Comparison of ENCODE assay signal across 21 mouse cellular contexts in genomic region chr3:101033644-101034043, GRCm38 (mm10). TPM values are rescaled to one million over a fixed set of nuclear protein-coding genes. Genes with fewer than 3 reads are reported as not detected.
A peak's percentile ranks its signal among the peaks of the same experiment; 100 is the strongest.
DNase-seq lines count a peak whose midpoint lies in the region; ATAC-seq lines count a peak whose summit lies in the region.
"Had no signal": no experiment of that assay in that cellular context is flagged by ENCODE, and none has a peak within 500 bp of the region (broad histone marks: within the 10 kb centered on the region; RNA-seq: fewer than 3 reads in every experiment).

No protein-coding gene starts in this region.

- peaks cover 9% of the 10 kb centered on the region for H3K4me1 ChIP-seq in lung, embryonic 16.5 days (replicated peaks; ENCODE audit: control insufficient read depth, insufficient read depth, low read length)
- H3K4me1 ChIP-seq in embryonic facial prominence, embryonic 14.5 days (ENCODE audit: control insufficient read depth, insufficient read depth, low read length) = peaks cover 15% of the 10 kb centered on the region; the same call in 1 of the 2 replicates
- H3K4me1 ChIP-seq in hindbrain, embryonic 16.5 days (ENCODE audit: control insufficient read depth, insufficient read depth, low read depth, low read length) = no peaks in the 10 kb centered on the region
- H3K4me1 ChIP-seq: hindbrain, embryonic 15.5 days; midbrain, embryonic 13.5 days had no signal

- no peaks in the 10 kb centered on the region for H3K27me3 ChIP-seq in lung, embryonic 16.5 days (ENCODE audit: control insufficient read depth, insufficient read depth, low read depth, low read length)
- no peaks in the 10 kb centered on the region for H3K27me3 ChIP-seq in embryonic facial prominence, embryonic 14.5 days (replicated peaks; ENCODE audit: control insufficient read depth, insufficient read depth, low read length)
- H3K27me3 ChIP-seq in hindbrain, embryonic 16.5 days (replicated peaks; ENCODE audit: control insufficient read depth, insufficient read depth, low read length) = no peaks in the 10 kb centered on the region
- H3K27me3 ChIP-seq: CH12.LX; embryonic facial prominence, embryonic 12.5 days; hindbrain, embryonic 15.5 days; kidney, embryonic 15.5 days; limb, embryonic 13.5 days; midbrain, embryonic 13.5 days had no signal

- H3K27ac ChIP-seq in lung, embryonic 16.5 days (ENCODE audit: low read length) = no peak overlapping the region
- H3K27ac ChIP-seq in embryonic facial prominence, embryonic 14.5 days (replicated peaks; ENCODE audit: low read depth, low read length) = no peak overlapping the region
- no peak overlapping the region for H3K27ac ChIP-seq in hindbrain, embryonic 16.5 days (ENCODE audit: low read depth, low read length)
- H3K27ac ChIP-seq: embryonic facial prominence, embryonic 12.5 days; hindbrain, embryonic 15.5 days; kidney, embryonic 15.5 days; limb, embryonic 13.5 days; liver, embryonic 14.5 days; macrophage; midbrain, embryonic 13.5 days had no signal

- H3K36me3 ChIP-seq in lung, embryonic 16.5 days (ENCODE audit: control insufficient read depth, insufficient read depth, low read length) = no peaks in the 10 kb centered on the region
- H3K36me3 ChIP-seq in embryonic facial prominence, embryonic 14.5 days (ENCODE audit: control insufficient read depth, insufficient read depth, low read length) = no peaks in the 10 kb centered on the region
- no peaks in the 10 kb centered on the region for H3K36me3 ChIP-seq in hindbrain, embryonic 16.5 days (ENCODE audit: control insufficient read depth, insufficient read depth, low read length)
- H3K36me3 ChIP-seq: embryonic facial prominence, embryonic 12.5 days; hindbrain, embryonic 15.5 days; kidney, embryonic 15.5 days; midbrain, embryonic 13.5 days had no signal

- no peak overlapping the region for H3K4me2 ChIP-seq in lung, embryonic 16.5 days (ENCODE audit: low read depth, low read length)
- H3K4me2 ChIP-seq in embryonic facial prominence, embryonic 14.5 days (ENCODE audit: low read depth, low read length) = no peak overlapping the region
- H3K4me2 ChIP-seq in hindbrain, embryonic 16.5 days (ENCODE audit: low read length) = no peak overlapping the region
- H3K4me2 ChIP-seq: embryonic facial prominence, embryonic 12.5 days; hindbrain, embryonic 15.5 days; kidney, embryonic 15.5 days; limb, embryonic 13.5 days; midbrain, embryonic 13.5 days had no signal

- no peak overlapping the region for H3K4me3 ChIP-seq in lung, embryonic 16.5 days (ENCODE audit: low read length)
- H3K4me3 ChIP-seq in embryonic facial prominence, embryonic 14.5 days (ENCODE audit: low read depth, low read length) = no peak overlapping the region
- H3K4me3 ChIP-seq in hindbrain, embryonic 16.5 days (ENCODE audit: low read length) = no peak overlapping the region
- H3K4me3 ChIP-seq: embryonic facial prominence, embryonic 12.5 days; hindbrain, embryonic 15.5 days; kidney, embryonic 15.5 days; limb, embryonic 13.5 days; midbrain, embryonic 13.5 days had no signal

- no peak overlapping the region for H3K9ac ChIP-seq in lung, embryonic 16.5 days (ENCODE audit: low read length)
- H3K9ac ChIP-seq in embryonic facial prominence, embryonic 14.5 days (ENCODE audit: low read depth, low read length) = no peak overlapping the region
- H3K9ac ChIP-seq in hindbrain, embryonic 16.5 days (ENCODE audit: low read depth, low read length) = no peak overlapping the region
- H3K9ac ChIP-seq: embryonic facial prominence, embryonic 12.5 days; hindbrain, embryonic 15.5 days; kidney, embryonic 15.5 days; limb, embryonic 13.5 days; liver, embryonic 14.5 days; midbrain, embryonic 13.5 days had no signal

- peak; percentile 51 for DNase-seq in CD4-positive, CD25-positive, alpha-beta regulatory T cell, adult 2 months (ENCODE audit: low read depth, low spot score)
- no peak for DNase-seq in lung, postnatal 14 days
- peak; percentile 54 for DNase-seq in embryonic facial prominence, embryonic 14.5 days (ENCODE audit: low spot score)
- DNase-seq in retina, embryonic 14.5 days (ENCODE audit: low spot score) = no peak
- DNase-seq: cerebellum, adult 2 months; heart, postnatal 4 days; spleen, adult 18-20 months had no signal

- 36% methylated on average over 4 of the region's 4 CpGs for WGBS in lung, embryonic 16.5 days
- 43% methylated on average over 4 of the region's 4 CpGs for WGBS in embryonic facial prominence, embryonic 14.5 days
- WGBS in hindbrain, embryonic 16.5 days = 61% methylated on average over 4 of the region's 4 CpGs

- no peaks in the 10 kb centered on the region for H3K9me3 ChIP-seq in lung, embryonic 16.5 days (ENCODE audit: control insufficient read depth, low read length)
- H3K9me3 ChIP-seq in embryonic facial prominence, embryonic 14.5 days (ENCODE audit: control insufficient read depth, low read length) = no peaks in the 10 kb centered on the region
- no peaks in the 10 kb centered on the region for H3K9me3 ChIP-seq in hindbrain, embryonic 16.5 days (ENCODE audit: control insufficient read depth, low read length)
- H3K9me3 ChIP-seq: embryonic facial prominence, embryonic 12.5 days; hindbrain, embryonic 15.5 days; kidney, embryonic 15.5 days; limb, embryonic 13.5 days; midbrain, embryonic 13.5 days had no signal

- ATAC-seq in CD4-positive, CD25-positive, alpha-beta regulatory T cell, adult 4 months = no peak
- ATAC-seq in lung, embryonic 16.5 days (ENCODE audit: low read depth) = peak; percentile 43; the same call in 1 of the 2 replicates
- no peak for ATAC-seq in embryonic facial prominence, embryonic 14.5 days (ENCODE audit: low read depth)
- ATAC-seq in megakaryocyte progenitor cell, adult 5-6 weeks (replicated peaks; ENCODE audit: poor library complexity) = peak; percentile 41; the same call in 1 of the 2 replicates
- ATAC-seq in hindbrain, embryonic 16.5 days = no peak
- ATAC-seq: intestine, postnatal 0 days; midbrain, embryonic 13.5 days had no signal

RNA-seq across cellular contexts. Expression of gene Cd101, which starts 4.3 kb away (rescaled TPM):
- 10 to 100 TPM; 19.4 to 43.3 TPM for polyA plus RNA-seq in CD4-positive, CD25-positive, alpha-beta regulatory T cell, adult 4 months (2017; shearing (Covaris generic))
- polyA plus RNA-seq in lung, embryonic 16.5 days (2015; fragmentation: Nextera tagmentation; extraction: Ambion mirVana) = 0.28 and 0.39 TPM in 2 replicates
- polyA plus RNA-seq in embryonic facial prominence, embryonic 14.5 days (2014; fragmentation: Nextera tagmentation; extraction: Ambion mirVana) = 0.18 and 0.24 TPM in 2 replicates
- total RNA-seq in megakaryocyte progenitor cell, adult 5-6 weeks (2015) = 0.20 TPM in 1 of 2 replicates, not detected in the other
- 0.41 and 0.42 TPM in 2 replicates for total RNA-seq in megakaryocyte progenitor cell, adult 5-6 weeks (2017)
- 0.06 and 0.08 TPM in 2 replicates for polyA plus RNA-seq in hindbrain, embryonic 16.5 days (2015; fragmentation: Nextera tagmentation; extraction: Ambion mirVana)
- total RNA-seq: CH12.LX, MEL had no signal
- polyA plus RNA-seq: midbrain, embryonic 13.5 days had no signal

Comparison
In these comparisons a context has a peak if more than half of its experiments do, and no peak if none do; other contexts are left out.
1. DNase-seq: peak in CD4-positive, CD25-positive, alpha-beta regulatory T cell, adult 2 months (single experiment) and embryonic facial prominence, embryonic 14.5 days (single experiment); none in lung, postnatal 14 days (single experiment) and retina, embryonic 14.5 days (single experiment).
2. ATAC-seq: peak in lung, embryonic 16.5 days (single experiment) and megakaryocyte progenitor cell, adult 5-6 weeks (single experiment); none in CD4-positive, CD25-positive, alpha-beta regulatory T cell, adult 4 months (single experiment), embryonic facial prominence, embryonic 14.5 days (single experiment) and hindbrain, embryonic 16.5 days (single experiment).
3. RNA of gene Cd101, which starts 4.3 kb away (polyA plus RNA-seq): 19.4 to 43.3 TPM in CD4-positive, CD25-positive, alpha-beta regulatory T cell, adult 4 months; 0.28 to 0.39 TPM in lung, embryonic 16.5 days, 0.18 to 0.24 TPM in embryonic facial prominence, embryonic 14.5 days and 0.06 to 0.08 TPM in hindbrain, embryonic 16.5 days; every median in the first group is over 10 times any median in the second.